Mouse (Mus musculus) embryonic facial prominence, embryonic 12.5 days (tissue): ENCODE data around the gene Mxra7. TPM values are rescaled to one million over a fixed set of nuclear protein-coding genes. Genes with fewer than 3 reads are reported as not detected.
A peak's percentile ranks its signal among the peaks of the same experiment; 100 is the strongest.

Experiments used
- ATAC-seq: fragments of 200-750 bp; cut with Nextera tagmentation; 2 replicates; pipeline ENCODE4 v1.8.0; 2017; ENCODE audit not compliant: insufficient number of reproducible peaks, insufficient read depth, low FRiP score, low TSS enrichment
- H3K27ac ChIP-seq: fragments of 300-500 bp; sonication (generic); 2 replicates; pipeline ENCODE4 v1.5.1; 2016; ENCODE audit warnings: mild to moderate bottlenecking
- H3K27me3 ChIP-seq: fragments of 300-500 bp; sonication (generic); 2 replicates; pipeline ENCODE4 v1.6.1; 2016; ENCODE audit warnings: mild to moderate bottlenecking, moderate library complexity
- H3K36me3 ChIP-seq: fragments of 300-500 bp; sonication (generic); 2 replicates; pipeline ENCODE4 v1.6.1; 2016; ENCODE audit warnings: mild to moderate bottlenecking
- H3K4me1 ChIP-seq: fragments of 300-500 bp; sonication (generic); 2 replicates; pipeline ENCODE4 v1.6.1; 2016
- H3K4me2 ChIP-seq: fragments of 300-500 bp; sonication (generic); replicated peaks from 2 replicates; pipeline ENCODE4 v1.6.1; 2016; ENCODE audit warnings: mild to moderate bottlenecking, moderate library complexity
- H3K4me3 ChIP-seq: fragments of 300-500 bp; sonication (generic); 2 replicates; pipeline ENCODE4 v1.5.1; 2016; ENCODE audit warnings: mild to moderate bottlenecking
- H3K9ac ChIP-seq: fragments of 300-500 bp; sonication (generic); 2 replicates; pipeline ENCODE4 v1.6.1; 2016; ENCODE audit warnings: mild to moderate bottlenecking, moderate library complexity
- H3K9me3 ChIP-seq: fragments of 300-500 bp; sonication (generic); 2 replicates; pipeline ENCODE4 v1.6.1; 2016; ENCODE audit warnings: mild to moderate bottlenecking, moderate library complexity
- WGBS: fragments of 180-500 bp; shearing (Covaris S2); methylation state at CpG from one replicate; pipeline ENCODE4 v1.1.7; 2016; 5-methylcytosine and 5-hydroxymethylcytosine counted together
- polyA plus RNA-seq: library from polyadenylated mRNA; unstranded; fragments of >200 nt; fragmentation: Nextera tagmentation; extraction: Ambion mirVana; gene quantifications from 2 replicates; pipeline ENCODE4 v1.2.1, GENCODE M21; 2016

Gene Mxra7
- polyA plus RNA-seq, 1 experiment from 2014 or later: 34.1 TPM

DNA sequence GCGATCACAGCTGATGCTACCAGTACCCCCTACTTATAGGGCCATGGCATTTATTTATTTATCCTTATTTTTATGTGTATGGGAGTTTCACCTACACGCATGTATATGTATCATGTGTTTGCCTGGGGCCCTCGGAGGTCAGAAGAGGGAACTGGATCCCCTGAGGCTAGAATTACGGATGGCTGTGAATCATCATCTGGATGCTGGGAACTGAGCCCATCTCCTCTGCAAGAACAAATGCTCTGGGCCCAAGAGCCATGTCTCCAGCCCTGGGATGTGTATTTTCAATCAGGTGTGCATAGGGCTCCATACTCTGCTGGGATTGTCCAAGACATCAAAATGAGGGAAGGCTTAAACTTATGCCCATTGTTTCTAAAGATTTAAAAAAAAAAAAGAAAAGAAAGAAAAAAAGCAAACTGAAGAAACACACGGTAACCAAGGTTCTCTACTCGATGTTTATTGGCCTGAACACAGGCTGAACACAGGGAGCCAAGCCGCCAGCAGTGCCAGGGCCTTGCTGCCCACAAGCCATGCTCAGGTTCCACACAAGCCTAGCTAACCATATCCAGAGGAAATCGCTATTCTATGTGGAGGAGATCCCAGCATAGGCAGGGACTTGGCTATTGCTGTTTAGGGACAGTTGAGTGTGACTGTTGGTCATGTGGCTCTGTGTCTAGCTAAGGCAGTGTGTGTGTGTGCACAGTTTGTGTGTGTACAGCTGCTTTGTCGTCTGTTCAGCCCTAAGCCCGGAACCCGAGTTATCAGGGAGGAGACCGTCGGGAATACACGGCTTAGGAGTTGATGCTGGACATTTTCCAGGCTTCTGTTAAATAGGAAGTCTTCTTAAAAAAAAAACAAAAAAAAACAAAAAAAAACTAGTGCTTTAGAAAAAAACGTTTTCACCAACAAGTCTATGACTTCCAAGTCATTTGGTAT lies 21.4 kb downstream of the Mxra7 start:
- H3K27ac ChIP-seq: no peak overlapping the region
- peaks cover 13% of the 10 kb centered on the region for H3K4me1 ChIP-seq
- H3K9ac ChIP-seq: no peak overlapping the region
- 0 out of 2 replicates have a peak, but pooled peaks cover 3% of the 10 kb centered on the region for H3K27me3 ChIP-seq
- no peak overlapping the region for H3K4me3 ChIP-seq
- no peaks in the 10 kb centered on the region for H3K9me3 ChIP-seq
- ATAC-seq: no peak
- 75% methylated on average over 15 of the region's 15 CpGs for WGBS
- no peaks in the 10 kb centered on the region for H3K36me3 ChIP-seq
- H3K4me2 ChIP-seq: no peak overlapping the region

DNA sequence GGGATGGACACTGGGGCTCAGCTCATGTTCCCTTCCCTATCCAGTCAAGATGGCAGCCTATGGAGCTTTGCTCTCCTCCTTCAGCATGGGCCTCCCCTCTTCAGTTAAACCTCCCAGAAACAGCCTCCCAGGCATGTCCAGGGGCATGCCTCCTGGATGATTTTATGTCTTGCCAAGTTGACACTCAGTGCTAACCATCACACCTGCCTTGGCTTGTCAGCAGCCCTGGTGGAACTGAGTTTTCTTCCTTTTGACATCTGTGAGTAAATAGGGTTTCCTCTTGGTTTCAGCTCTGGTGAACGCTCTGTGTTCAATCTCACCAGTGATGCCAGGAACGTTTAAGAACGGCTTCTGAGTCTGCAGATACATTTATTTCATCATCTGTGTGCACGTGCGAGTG lies 25.1 kb downstream of the Mxra7 start:
- H3K36me3 ChIP-seq: no peaks in the 10 kb centered on the region
- WGBS: 83% methylated on average over 5 of the region's 5 CpGs
- H3K4me1 ChIP-seq: 0 out of 2 replicates have a peak, but pooled peaks cover 4% of the 10 kb centered on the region
- no peaks in the 10 kb centered on the region for H3K9me3 ChIP-seq
- no peak overlapping the region for H3K4me3 ChIP-seq
- no peaks in the 10 kb centered on the region for H3K27me3 ChIP-seq
- no peak overlapping the region for H3K9ac ChIP-seq
- H3K4me2 ChIP-seq: no peak overlapping the region
- no peak overlapping the region for H3K27ac ChIP-seq
- no peak for ATAC-seq

DNA sequence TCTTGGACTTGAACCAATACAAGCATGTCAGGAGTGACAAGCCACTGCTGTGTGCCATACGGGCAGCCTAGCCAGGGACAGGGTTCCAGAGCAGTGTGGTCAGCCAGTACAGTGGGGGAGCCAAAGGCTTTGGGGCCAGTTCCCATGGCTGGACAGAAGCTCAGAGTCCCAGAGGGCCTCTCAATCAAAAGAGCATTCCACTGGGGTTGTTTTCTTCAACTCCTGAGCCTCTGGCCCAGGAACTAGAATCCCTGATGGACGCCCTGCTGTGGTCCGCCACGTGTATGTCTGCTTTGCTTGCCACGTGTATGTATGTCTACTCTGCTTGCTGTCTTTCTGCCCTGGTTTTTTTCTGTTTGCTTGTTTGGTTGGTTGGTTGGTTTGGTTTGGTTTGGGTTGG lies 26.7 kb downstream of the Mxra7 start:
- 67% methylated on average over 5 of the region's 5 CpGs for WGBS
- H3K4me2 ChIP-seq: no peak overlapping the region
- H3K4me1 ChIP-seq: 0 out of 2 replicates have a peak, but pooled peaks cover 4% of the 10 kb centered on the region
- H3K27ac ChIP-seq: no peak overlapping the region
- no peak for ATAC-seq
- H3K27me3 ChIP-seq: no peaks in the 10 kb centered on the region
- no peak overlapping the region for H3K4me3 ChIP-seq
- H3K9me3 ChIP-seq: no peaks in the 10 kb centered on the region
- no peaks in the 10 kb centered on the region for H3K36me3 ChIP-seq
- H3K9ac ChIP-seq: no peak overlapping the region

GRCm38 (mm10) chr11:116799364-116799763 lies 28.5 kb downstream of the Mxra7 start:
- Histone ChIP-seq H3K9me3 (no peaks in the 10 kb centered on the region), H3K9ac (no peak overlapping the region), H3K4me1 (0 out of 2 replicates have a peak, but pooled peaks cover 4% of the 10 kb centered on the region), H3K27me3 (no peaks in the 10 kb centered on the region), H3K27ac (no peak overlapping the region), H3K4me2 (no peak overlapping the region), H3K36me3 (no peaks in the 10 kb centered on the region), H3K4me3 (no peak overlapping the region)
- ATAC-seq: no peak
- 85% methylated on average over 5 of the region's 5 CpGs for WGBS

DNA sequence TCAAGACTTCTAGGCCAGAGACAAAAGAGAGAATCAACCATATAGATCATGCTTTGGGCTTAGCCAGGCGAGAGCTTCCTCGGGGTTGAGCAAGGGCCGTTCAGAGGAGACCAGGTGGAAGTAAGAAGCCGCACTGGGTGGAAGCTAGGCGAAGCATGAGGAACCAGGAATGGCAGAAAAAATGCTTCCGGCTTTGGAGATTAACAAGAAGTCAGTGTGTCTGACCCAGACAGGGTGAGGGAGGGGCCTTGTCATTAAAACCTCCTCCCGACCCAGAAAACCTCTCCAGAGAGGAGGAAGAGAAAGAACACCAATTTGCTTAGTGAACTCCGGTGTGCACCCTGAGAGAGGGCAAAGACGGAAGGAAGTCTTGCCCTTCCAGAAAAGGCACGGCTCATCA lies 43.6 kb downstream of the Mxra7 start:
- Histone ChIP-seq H3K36me3 (no peaks in the 10 kb centered on the region), H3K27ac (0 out of 2 replicates have a peak overlapping the region, but pooled peaks have one; percentile 11), H3K4me3 (no peak overlapping the region), H3K4me1 (peaks cover 7% of the 10 kb centered on the region; the same call in 1 of the 2 replicates), H3K9ac (no peak overlapping the region), H3K27me3 (no peaks in the 10 kb centered on the region), H3K9me3 (no peaks in the 10 kb centered on the region), H3K4me2 (no peak overlapping the region)
- 74% methylated on average over 10 of the region's 10 CpGs for WGBS
- ATAC-seq: no peak

DNA sequence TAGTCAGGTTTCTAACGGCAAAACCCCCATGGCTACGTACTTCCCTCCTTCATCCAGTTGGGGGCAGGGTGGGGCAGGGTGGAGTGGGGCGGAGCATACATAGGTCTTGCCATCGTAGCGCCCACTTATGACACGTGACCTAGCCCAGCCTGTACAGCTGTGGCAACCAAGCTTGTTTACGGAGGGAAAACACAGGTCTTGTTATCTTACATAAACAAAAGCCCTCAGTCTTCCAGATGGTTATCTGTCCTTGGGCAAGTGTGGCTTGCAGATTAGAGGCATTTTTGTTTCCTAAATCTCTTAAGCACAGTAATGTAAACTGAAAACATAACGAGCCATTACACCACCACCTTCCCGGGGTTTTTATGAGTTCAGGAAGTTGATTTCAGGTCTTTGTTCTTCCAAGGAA lies 45.1 kb downstream of the Mxra7 start:
- H3K27me3 ChIP-seq: no peaks in the 10 kb centered on the region
- H3K9ac ChIP-seq: no peak overlapping the region
- WGBS: 62% methylated on average over 9 of the region's 9 CpGs
- no peaks in the 10 kb centered on the region for H3K9me3 ChIP-seq
- no peak for ATAC-seq
- H3K27ac ChIP-seq: no peak overlapping the region
- H3K4me2 ChIP-seq: no peak overlapping the region
- H3K4me1 ChIP-seq: peaks cover 7% of the 10 kb centered on the region; the same call in 1 of the 2 replicates
- H3K4me3 ChIP-seq: no peak overlapping the region
- H3K36me3 ChIP-seq: no peaks in the 10 kb centered on the region

GRCm38 (mm10) chr11:116775407-116775806 lies 52.4 kb downstream of the Mxra7 start, which contains the start of gene St6galnac1:
St6galnac1 (minus strand) TSS chr11:116775507.
- Histone ChIP-seq H3K9ac (no peak within 1 kb of the TSS), H3K4me1 (no peaks in the 10 kb centered on the region), H3K9me3 (no peaks in the 10 kb centered on the region), H3K4me3 (no peak within 1 kb of the TSS), H3K4me2 (no peak within 1 kb of the TSS), H3K27ac (no peak within 1 kb of the TSS), H3K27me3 (no peaks in the 10 kb centered on the region), H3K36me3 (no peaks in the 10 kb centered on the region)
- ATAC-seq: no peak
- 84% methylated on average over 7 of the region's 7 CpGs for WGBS

- no peak overlapping the region for H3K4me2 ChIP-seq
- H3K9ac ChIP-seq: no peak overlapping the region
- no peaks in the 10 kb centered on the region for H3K4me1 ChIP-seq
- no peaks in the 10 kb centered on the region for H3K27me3 ChIP-seq
- H3K27ac ChIP-seq: no peak overlapping the region
- 60% methylated on average over 2 of the region's 2 CpGs for WGBS
- no peak overlapping the region for H3K4me3 ChIP-seq
- no peak for ATAC-seq
- H3K9me3 ChIP-seq: no peaks in the 10 kb centered on the region
- no peaks in the 10 kb centered on the region for H3K36me3 ChIP-seq
Observed at GRCm38 (mm10) chr11:116773205-116773604, 54.6 kb downstream of the Mxra7 start.

DNA sequence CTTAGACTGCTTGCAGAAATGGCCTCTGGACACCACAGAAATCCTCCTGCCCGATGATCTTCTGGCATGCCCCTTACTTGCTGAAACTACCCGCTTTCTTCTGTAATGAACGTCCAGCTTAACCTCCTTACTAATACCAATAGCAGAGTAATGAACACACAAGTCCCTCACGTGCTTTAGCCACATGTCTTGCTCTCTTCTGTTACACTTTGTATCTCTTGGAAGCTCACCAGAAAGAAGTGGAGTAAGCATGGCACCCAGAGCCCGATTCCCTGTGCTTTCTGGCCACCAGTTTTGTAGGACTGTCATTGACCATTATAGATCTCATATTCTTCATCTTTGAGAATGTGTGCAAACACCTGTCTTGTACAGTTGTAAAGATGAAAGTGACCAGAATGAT lies 58.0 kb downstream of the Mxra7 start:
- H3K9me3 ChIP-seq: no peaks in the 10 kb centered on the region
- WGBS: 80% methylated on average over 5 of the region's 5 CpGs
- ATAC-seq: no peak

DNA sequence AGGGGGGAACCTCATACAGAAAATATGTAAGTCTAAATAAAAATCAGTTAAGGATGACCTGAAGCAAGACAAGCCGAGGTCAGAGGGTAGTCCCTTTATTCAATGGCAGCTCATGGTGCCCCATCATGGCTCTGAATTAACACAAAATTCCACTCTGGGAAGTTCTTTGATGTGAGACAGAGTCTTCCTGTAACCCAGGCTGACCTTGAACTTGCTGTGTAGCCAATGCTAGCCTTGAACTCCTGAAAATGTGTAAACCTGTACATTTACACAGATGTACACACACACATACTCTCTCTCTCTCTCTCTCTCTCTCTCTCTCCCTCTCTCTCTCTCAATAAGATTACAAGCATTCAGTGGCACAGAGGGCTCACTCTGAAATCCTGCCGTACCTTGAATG lies 62.9 kb downstream of the Mxra7 start:
- Histone ChIP-seq H3K27me3 (no peaks in the 10 kb centered on the region), H3K4me1 (no peaks in the 10 kb centered on the region), H3K4me3 (no peak overlapping the region), H3K4me2 (no peak overlapping the region), H3K36me3 (no peaks in the 10 kb centered on the region), H3K9me3 (no peaks in the 10 kb centered on the region), H3K9ac (no peak overlapping the region), H3K27ac (no peak overlapping the region)
- 87% methylated on average over 2 of the region's 2 CpGs for WGBS
- no peak for ATAC-seq

More for the DNA sequence above, 58.0 kb downstream of the Mxra7 start:
- H3K4me3 ChIP-seq: no peak overlapping the region
- H3K27me3 ChIP-seq: no peaks in the 10 kb centered on the region
- no peak overlapping the region for H3K27ac ChIP-seq
- no peak overlapping the region for H3K9ac ChIP-seq
- H3K4me2 ChIP-seq: no peak overlapping the region
- H3K36me3 ChIP-seq: no peaks in the 10 kb centered on the region
- no peaks in the 10 kb centered on the region for H3K4me1 ChIP-seq

DNA sequence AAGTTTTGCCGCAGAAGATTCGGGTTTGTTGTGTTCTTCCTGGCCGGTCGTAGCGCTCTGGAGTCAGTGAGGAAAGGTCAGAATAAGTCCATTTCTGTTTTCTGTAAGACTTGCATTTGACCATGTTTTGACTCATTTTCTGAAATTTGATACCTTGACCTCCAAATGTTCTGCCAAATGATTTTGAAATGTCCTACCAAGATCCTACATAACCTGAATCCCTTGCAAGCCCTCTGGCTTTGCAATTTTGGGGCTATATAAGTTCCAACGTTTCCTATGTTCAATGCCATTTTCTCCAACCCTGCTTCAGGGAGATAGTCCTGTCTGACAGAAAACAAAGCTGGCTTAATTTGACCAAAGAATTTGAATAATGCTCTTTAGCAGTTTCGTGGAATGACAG lies 63.5 kb downstream of the Mxra7 start:
- WGBS: 87% methylated on average over 7 of the region's 7 CpGs
- Histone ChIP-seq H3K4me1 (no peaks in the 10 kb centered on the region), H3K27ac (no peak overlapping the region), H3K9me3 (no peaks in the 10 kb centered on the region), H3K27me3 (no peaks in the 10 kb centered on the region), H3K36me3 (no peaks in the 10 kb centered on the region), H3K4me2 (no peak overlapping the region), H3K9ac (no peak overlapping the region), H3K4me3 (no peak overlapping the region)
- no peak for ATAC-seq

DNA sequence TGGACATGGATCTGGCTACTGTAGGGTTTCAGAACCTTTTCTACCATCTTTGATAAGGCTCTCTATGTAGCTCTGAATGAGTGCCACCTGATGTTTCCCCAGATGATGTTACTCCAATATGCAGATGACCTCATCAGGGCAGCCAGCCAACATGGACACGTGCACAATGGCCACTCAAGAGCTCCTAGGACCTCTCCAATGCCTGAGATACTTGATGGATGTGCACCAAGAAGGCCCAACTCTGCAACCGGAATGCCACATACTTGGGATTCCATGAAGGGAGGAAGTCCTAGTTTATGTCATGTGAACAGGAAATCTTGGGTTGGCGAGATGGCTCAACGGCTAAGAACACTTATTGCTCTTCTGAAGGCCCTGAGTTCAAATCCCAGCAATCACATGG lies 72.7 kb downstream of the Mxra7 start:
- Histone ChIP-seq H3K27ac (no peak overlapping the region), H3K27me3 (no peaks in the 10 kb centered on the region), H3K9me3 (no peaks in the 10 kb centered on the region), H3K4me1 (no peaks in the 10 kb centered on the region), H3K9ac (no peak overlapping the region), H3K4me3 (no peak overlapping the region), H3K4me2 (no peak overlapping the region), H3K36me3 (no peaks in the 10 kb centered on the region)
- WGBS: 79% methylated on average over 4 of the region's 4 CpGs
- no peak for ATAC-seq
